Mouse (Mus musculus) kidney, postnatal 25 days (tissue): ENCODE measurements around the gene Lhfpl3.

Experiments used
- DNase-seq, 2 experiments: peaks; one replicate each; pipeline ENCODE4 v3.0.0; 2021; ENCODE audit warnings: mixed read lengths in 2 of 2

Gene Lhfpl3

DNA sequence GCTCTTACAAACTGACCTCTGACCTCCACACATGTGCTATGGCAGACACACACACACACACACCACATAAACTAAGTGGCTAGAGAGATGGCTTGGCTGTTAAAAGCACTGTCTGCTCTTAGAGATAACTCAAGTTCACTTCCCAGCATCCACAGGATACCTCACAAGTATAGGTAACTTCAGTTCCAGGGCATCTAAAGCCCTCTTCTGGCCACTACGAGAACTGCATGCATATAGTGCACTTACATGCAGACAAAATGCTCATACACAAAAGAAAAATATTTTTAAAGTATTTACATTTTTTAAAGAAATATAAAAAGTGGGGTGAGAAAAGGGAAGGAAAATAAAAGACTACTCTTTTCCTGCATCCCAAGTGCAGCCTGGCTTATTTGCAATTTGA, 408.6 kb downstream of the Lhfpl3 start:
- peak in 1 of 2 experiments; percentile 14 for DNase-seq

DNA sequence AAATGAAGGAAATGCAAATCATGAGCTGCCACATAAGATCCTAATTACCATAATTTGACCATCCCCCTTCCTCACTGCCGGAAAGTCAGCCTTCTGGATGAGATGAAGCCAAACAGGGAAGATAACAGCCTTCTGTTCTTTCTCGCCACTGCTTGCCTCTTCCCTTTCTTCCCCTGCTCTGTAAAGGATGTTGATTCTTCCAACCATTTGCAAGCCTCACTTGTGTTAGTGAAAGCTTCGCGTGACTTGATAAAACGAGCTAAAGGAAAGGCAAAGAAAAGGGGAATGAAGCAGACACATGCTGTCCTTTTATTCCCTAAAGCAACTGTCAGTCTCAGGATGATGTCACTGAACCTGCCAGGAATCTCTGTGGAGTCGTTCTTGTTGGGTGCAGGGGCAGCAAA, 420.1 kb downstream of the Lhfpl3 start:
- no peak for DNase-seq

DNA sequence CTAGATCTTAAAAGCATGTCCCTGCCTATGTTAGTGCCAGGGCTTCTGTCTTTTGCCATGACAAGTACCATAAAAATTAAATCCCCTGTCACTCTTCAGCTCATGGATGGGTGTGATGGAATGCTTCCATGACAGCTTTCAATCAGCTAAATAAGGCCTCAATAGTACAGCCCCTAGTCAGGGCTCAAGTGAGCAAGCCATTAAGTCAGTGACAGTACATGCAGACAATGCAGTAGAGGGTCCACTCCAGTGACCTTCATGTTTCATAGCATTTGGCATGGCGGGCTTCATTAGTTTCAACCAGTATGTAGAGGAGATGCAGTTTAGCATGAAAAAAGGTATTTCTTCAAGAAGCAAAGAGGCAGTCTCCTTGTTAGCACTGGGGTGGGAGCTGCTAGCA, 420.8 kb downstream of the Lhfpl3 start:
- no peak for DNase-seq

DNA sequence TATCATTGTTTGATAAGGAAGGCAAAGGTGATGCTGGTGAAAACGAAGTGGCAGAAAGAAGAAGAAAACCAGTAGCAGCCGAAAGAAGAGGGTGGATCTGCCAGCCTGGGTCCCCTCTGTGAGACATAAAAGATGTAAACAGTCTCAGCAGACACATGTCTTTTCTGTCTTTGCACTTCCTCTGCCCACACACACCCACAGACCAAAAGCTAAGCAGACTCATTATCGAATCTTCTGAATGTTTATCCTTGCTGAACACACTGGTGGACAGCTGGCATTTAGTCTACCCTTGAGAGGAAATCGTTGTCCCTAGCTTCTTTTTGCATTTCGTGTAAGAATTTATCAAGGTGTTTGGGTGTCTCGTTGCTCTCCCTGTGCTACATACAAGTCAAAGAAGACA, 443.8 kb downstream of the Lhfpl3 start:
- no peak for DNase-seq

DNA sequence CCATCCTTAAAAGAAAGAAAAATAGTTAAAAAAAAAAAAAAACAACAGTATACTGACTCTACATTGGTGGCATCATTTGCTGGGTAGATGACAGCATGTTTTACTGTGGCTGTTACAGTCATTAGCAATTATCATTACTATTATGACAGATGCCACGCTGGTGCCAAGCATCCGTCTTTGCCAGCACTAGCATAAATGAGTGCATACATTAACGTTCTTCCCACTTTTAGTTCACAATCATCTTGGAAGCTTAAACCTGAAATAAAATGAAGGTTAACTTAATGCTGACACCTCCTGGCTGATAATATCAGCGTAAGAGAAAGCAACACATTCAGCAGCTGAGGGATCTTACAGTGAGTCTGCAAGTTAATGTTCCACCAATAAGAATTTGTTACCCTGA, 451.0 kb downstream of the Lhfpl3 start:
- DNase-seq: no peak

DNA sequence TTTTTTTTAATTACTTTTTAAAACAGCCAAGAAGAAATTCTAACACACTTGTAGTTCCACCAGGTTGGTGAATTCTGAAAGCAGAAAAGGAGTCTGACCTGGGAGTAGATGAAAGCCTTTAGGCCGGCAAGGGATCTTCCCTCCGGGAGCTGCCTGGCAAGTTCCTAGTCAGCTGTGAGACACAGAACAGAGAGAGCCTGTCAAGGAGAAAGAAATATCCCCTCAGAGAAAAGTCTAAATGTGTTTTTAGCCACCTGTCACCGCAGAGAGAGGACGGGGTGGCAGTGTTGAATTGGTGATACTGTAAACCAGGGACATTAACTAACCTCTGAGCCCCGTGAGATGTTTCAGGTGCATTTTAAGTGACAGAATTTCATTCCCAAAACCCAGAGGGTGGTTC, 467.2 kb downstream of the Lhfpl3 start:
- no peak for DNase-seq

DNA sequence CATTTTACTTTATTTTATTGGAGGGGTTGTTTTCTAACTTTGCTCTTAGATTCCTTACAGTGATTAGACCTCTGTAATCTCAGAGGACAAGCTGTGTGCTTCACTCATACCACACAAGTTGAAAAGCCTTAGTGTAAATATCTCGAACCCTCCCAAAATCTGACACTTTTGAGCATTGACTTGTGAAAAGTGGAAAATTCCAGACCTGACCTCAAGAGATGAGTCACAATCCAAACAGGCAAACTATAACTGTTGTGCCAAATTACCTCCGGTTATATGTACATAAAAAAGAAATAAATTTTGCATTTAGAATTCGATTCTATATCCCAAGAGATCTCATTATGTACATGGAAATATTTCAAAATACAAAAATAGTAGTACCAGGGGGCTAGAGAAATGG, 468.8 kb downstream of the Lhfpl3 start:
- no peak for DNase-seq

DNA sequence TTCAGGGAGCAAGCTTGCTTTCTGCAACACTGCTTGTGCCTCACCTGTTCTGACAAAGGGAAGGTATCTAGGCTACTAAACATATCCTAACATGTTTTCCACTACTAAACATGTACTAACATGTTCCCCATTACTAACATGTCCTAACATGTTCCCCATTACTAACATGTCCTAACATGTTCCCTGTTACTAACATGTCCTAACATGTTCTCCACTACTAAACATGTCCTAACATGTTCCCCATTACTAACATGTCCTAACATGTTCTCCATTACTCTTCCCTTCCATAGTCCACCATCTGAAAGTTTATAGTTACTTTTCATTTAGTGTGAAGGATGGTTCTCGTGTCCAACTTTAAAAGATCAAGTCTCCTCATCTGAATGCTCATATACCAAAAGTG, 473.8 kb downstream of the Lhfpl3 start:
- no peak for DNase-seq

DNA sequence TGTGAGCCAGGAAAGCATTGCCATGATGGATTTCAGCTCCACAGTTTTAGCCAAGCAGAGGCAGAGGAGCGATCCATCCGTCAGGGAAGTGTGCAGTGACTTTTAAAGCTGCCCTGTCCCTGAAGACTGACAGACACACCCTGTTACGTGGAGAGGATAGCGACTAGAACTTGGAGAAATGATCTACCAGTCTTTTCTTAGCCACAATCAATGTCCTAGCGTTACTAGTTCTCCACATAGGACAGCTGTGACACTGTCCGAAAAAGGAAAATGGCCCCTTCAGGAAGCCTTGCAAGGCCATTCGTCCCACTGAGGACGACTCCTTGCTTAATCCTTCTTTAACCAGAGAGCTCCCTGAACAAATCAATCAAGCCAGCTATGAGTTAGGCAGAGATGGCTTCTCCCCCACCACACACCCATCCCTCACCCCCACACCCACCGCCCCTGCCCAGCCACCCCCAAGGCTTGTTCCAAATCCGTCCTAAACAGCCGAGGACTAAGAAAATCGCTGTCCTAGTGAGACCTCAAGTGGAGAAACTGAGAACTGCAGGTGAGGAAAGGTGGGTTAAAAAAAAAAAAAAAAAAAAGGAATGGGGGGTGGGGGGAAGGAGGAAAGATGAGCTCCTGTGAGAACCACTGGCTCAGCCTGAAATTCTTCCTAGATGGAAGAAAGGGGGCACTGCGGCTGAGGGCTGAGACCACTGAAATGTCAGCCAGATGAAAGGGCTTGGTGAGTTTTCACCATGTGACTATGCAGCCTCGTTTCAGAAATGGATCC, 479.1 kb downstream of the Lhfpl3 start:
- DNase-seq: peak in 1 of 2 experiments; percentile 75

DNA sequence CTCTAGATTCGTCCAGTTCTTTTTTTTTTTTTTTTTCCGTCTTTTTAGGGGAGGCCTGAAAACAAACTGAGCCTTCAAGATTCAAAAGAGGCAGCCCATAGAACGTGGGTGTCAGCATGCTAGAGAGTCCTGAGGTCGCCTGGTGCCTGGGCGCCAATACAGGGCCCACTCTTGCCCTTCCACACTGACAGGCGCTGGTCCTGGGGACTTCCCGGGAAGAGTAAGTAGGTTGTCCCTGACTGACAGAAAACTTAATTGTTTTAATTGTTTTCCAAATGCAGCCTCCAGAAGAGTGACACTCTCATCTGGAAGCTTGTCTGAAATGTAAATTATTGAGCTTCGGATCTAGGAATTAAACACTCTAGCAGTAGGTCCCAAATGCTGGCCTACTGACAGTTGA, 479.8 kb downstream of the Lhfpl3 start:
- no peak for DNase-seq

DNA sequence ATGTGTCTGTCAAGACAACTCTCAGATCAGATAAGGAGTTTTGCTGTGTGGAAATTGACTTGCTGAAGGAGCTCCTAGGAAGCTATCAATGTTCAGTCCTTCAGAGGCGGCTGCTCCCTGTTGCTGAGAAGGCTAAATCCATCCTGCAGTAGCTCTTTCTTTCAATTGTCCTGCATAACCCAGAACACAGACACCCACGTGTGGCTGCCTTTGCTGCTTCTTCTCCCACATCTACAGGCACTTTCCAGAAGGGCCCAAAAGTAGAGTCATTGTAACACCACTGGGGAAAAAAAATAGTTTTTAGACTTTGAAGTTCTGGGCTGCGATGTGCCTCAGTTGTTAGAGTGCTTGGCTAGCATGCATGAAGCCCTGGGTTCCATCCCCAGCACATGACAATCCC, 480.9 kb downstream of the Lhfpl3 start:
- DNase-seq: no peak

DNA sequence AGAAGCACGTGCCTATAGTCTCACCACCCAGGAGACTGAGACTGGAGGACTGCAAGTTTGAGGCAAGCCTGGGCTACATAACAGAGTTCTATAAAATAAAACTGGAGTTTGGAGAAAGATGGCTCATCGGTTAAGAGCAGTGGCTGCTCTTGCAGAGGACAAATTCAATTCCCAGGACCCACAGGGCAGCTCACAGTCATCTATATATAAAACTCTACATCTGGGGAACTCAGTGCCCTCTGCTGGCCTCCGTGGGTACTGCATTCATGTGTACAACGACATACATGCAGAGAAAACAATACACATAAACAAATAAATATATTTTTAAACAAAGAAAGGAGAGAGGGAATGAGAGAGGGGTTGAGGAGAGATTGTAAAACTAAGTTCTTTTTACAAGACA, 501.1 kb downstream of the Lhfpl3 start:
- peak in 1 of 2 experiments; percentile 68 for DNase-seq

DNA sequence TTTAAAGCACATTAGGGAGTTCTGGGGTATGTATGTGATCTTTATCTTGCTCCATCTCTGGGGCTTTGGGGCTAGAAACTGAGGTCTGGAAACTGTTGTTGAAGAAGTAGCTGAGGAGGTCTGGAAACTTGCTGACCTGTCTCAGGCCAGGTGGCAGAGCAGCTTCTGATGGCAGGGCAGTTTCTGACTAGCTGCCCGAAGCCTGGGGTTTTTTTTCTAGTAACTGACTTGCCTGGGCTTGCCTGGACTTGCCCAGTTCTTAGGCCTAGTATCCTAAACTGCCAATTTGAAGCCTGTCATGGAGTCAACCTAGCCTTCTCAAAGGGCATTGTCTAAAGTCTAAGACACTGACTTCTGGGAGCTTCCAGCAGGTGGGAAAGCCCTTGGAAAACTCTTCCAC, 501.9 kb downstream of the Lhfpl3 start:
- peak in 1 of 2 experiments; percentile 20 for DNase-seq

DNA sequence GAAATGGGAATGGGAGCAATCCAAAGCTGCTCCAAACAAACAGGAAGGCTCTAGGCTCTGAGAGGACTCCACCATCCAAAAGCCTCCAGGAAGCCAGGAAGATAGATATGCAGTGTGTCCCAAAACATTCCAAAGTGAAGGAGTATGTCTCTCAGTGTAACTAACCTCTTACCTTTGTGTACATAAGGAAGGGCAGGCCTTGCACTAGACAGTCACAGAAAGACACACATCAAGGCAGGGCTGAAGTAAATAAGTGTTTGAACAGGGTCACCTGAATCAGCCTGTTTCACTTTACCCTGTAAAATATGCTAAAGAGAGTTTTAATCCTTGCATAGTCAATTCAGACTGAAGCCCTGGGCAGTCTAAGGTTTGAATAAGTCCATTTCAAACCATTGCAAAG, 502.4 kb downstream of the Lhfpl3 start:
- DNase-seq: no peak

DNA sequence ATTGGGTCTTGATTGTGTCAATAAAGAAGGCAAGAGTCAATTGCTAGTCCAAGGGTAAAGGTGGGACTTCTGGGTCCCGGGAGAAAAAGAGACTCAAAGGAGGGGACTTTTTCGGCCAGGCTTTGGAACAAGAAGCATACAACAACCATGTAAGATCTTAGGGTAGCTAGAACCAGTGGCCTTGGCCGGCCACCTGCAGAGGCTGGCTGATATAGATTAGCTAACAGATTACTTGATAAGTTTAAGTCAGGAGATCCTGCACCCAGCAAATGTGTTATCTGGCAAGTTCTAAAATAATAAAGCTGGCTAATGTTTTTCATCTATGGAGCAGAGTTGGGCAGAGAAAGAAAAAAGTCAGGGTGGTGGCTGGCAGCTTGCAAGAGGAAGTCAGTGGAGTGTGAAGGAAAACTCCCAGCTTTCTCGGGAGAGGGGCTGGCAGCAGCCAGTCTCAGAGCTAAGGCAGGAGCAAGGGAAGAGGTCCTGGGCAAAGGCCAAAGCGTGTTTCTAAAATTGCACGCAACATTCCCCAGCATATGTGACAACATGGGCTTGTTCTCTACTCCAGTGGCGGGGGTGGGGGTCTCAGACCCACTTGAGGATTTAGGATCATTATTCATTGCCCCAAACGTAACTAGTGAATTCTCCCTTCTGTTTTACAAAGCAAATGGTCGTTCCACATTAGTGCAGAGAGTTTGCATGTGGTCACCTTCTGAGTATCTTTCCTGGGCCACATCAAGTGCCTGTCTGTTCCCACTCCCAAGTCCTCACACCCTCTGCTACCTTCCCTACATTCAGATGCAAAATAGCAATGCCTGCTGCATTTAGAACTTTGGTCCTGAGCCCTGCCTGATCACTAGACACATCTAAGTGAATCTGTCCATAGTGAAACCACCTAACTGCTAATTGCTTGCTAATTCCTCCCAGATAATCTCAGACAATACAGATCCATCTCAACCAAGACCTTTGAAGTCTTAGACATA, 504.3 kb downstream of the Lhfpl3 start:
- DNase-seq: peak; percentile 56 to 70

DNA sequence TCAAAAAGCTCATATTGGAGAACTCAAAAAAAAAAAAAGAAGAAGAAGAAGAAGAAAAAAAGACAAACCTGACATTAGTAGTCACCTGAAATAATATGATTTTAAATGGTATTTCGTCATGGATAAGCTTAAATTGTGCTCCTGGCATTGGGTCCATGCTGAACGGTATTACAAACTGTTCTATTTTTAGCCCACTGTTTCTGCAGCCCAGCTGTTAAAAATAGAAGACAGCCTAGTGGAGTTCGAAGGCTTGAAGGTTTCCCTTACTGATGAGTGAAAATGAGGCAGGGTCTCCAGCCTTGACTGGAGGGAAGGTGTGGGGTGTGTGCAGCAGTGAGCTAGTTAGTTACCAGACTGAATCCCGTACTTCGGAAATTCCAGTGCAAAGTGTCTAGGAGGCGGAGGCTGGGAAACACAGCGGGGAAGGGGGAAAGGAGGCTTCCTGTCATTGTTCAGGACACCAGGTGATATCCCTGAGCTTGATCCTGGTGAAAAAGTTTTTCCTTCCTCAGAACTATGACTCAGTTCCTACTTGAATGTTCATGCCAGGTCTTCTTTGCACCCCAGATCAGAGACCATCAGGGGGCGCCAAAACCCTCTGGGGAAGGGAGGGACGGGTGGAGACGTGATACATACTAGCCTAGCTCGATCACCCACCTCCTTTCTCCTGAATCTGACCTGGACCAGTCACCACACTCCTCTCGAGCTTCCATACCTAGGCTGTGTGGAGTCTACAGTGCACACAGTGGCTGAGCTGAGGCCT, 505.8 kb downstream of the Lhfpl3 start:
- peak; percentile 86 for DNase-seq

DNA sequence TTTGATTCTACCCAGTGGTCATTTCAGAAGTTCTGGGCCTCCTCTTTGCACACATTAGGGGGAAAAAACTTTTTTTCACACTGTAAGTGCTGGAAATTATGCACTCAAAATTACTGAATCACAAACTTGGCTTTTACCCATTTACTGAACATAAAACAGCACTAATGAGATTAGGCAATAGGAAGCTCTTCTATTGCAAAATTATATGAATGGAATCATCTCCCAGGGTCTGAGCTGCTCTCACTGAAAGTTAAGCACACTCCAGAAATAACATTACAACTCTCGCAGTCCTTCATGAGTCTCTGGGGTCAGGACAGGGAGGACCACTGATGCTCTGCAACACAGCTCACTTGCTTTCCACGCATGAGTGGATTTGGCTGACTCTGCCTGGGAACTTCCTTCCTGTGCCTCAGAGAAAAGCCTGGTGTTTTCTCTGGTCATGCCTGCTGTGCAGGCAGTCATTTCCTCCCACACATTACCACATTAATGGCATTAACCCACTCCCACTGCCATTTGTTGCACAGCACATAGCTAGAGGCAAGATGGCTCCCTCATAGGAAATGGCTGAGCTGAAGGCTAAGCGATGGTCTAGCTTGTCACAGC, 510.1 kb downstream of the Lhfpl3 start:
- peak in 1 of 2 experiments; percentile 39 for DNase-seq

DNA sequence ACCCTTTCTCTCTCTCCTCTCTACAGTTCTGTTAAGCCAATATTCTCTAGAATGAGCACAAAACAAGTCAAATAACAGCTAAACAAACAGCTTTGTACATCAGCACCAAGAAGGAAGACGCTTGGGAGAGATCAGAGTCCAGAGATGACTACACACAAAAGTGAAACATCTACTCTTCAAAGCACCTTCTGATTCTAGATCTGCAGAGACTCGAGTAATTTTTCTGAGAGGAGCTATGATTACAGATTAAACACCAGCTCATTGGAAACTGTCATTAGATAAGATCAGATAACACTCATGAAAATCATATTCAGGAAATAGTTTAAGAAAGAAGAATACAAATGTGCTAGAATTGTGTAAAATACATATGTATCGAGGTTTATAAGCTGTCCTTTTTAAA, 527.5 kb downstream of the Lhfpl3 start:
- no peak for DNase-seq

DNA sequence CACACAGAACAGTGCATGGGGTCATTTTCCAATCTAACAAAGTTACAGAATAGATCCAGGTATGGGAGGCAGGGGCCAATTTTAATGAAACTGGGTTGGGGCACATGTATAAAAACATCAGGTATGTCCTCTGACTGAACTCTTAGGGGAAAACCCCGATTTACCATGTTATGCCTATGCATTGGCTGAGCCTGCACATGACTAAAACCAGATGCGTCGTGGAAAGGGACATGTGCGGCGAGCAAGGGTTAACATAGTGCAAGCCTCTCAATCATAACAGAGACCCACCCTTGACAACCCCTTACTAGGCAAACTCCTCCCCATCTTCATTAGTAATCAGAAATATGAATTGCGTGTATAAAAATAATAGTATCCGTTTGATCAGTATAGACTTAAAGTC, 533.5 kb downstream of the Lhfpl3 start:
- no peak for DNase-seq

DNA sequence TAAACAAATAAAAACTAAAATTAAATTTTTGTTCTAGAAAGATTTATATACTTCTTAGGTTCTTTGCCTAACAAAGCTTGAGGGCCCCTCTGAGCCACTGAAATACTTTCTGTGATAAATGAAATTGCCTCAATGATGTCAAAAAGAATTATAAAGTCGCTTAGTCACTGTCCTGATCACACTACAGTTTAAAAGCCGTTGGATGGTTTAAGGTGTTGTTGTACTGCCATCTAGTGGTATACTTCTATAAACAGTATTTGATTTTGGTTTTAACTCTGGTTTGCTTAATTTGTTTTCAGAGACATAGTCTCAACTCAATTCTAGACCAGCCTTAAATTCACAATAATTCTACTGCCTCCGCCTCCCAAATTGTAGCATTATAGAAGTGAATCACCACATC, 539.0 kb downstream of the Lhfpl3 start:
- no peak for DNase-seq

DNA sequence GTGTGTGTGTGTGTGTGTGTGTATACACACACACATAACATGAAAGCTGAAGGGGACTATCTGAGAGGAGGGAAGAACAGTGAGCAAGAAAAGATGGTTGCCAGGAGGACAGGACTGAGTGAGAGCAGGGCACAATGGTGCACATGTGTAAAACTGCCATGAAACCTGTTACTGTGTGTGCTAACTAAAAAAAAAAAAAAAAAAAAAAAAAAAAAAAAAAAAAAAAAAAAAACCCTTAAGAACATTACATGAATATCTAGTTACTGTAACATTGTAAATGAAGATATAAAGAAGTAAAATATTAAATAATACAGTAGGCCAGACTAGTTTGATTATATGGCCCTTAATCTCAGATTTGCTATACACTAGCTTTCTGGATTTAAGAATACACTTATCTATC, 543.3 kb downstream of the Lhfpl3 start:
- DNase-seq: no peak
